Mouse (Mus musculus): Measurements from ENCODE around the gene Lat2. TPM values are rescaled to one million over a fixed set of nuclear protein-coding genes. Genes with fewer than 3 reads are reported as not detected.

Gene Lat2
- polyA plus RNA-seq, 1 experiment from 2014 or later: 4.0 TPM

DNA sequence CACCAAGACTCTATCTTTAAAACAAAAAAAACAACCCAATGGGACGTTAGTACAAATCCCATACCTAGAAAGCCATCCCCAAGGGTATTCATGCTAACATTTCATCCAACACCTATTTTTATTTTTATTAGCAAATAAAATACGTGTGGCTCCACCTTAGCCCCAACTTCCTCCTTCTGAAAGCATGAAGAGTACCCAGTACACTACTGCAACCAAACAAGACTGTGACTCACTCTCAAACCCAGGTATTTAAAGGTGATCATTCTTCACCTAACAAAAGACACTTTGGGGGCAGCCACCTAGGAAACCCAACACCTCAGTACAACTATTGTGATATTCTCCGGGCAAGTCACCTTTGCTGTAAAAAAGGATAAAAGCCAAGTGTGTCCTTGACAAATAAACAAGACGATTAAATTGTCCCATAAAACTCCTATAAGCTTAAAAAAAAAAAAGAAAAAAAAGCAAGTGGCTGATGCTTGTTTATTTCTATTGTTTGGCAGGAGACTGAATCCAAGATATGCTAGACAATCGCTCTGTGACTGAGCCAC is 23.1 kb upstream of the Lat2 start:
- H3K4me3 ChIP-seq: peak overlapping the region; percentile 98
- H3K36me3 ChIP-seq: peaks cover 36% of the 10 kb centered on the region
- peak overlapping the region; percentile 94; the same call in 1 of the 2 replicates for H3K27ac ChIP-seq
- no peaks in the 10 kb centered on the region for H3K27me3 ChIP-seq
- H3K4me1 ChIP-seq: peaks cover 16% of the 10 kb centered on the region
- H3K9me3 ChIP-seq: no peaks in the 10 kb centered on the region
- no peak for ATAC-seq (ENCODE audit: low FRiP score, low read depth)
- H3K9ac ChIP-seq: peak overlapping the region; percentile 100
- peak overlapping the region; percentile 82 for H3K4me2 ChIP-seq (replicated peaks)
- 13% methylated on average over 5 of the region's 5 CpGs for WGBS

DNA sequence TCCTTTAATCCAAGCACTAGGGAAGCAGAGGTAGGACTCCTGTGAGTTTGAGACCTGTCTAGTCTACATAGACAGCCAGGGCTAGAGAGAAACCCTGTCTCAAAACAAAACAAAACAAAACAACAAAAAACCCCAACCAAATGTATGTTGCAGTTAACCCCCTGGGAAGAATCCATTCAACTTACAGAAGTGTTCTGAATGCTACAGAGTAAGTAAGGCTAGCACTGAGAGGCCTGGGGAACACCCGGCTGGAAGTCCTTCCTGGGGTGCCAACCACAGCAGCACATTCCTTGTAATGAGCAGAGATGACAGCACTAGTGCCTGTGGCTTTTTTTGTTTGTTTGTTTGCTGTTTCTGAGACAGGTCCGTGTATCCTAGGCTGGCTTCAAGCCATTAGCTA is 18.0 kb upstream of the Lat2 start:
- no peaks in the 10 kb centered on the region for H3K9me3 ChIP-seq
- no peak overlapping the region for H3K4me2 ChIP-seq (replicated peaks)
- peaks cover 24% of the 10 kb centered on the region for H3K4me1 ChIP-seq
- peaks cover 81% of the 10 kb centered on the region for H3K36me3 ChIP-seq
- no peak overlapping the region for H3K4me3 ChIP-seq
- 72% methylated on average over 2 of the region's 2 CpGs for WGBS
- ATAC-seq (ENCODE audit: low FRiP score, low read depth): no peak
- no peaks in the 10 kb centered on the region for H3K27me3 ChIP-seq
- H3K9ac ChIP-seq: no peak overlapping the region
- H3K27ac ChIP-seq: no peak overlapping the region

DNA sequence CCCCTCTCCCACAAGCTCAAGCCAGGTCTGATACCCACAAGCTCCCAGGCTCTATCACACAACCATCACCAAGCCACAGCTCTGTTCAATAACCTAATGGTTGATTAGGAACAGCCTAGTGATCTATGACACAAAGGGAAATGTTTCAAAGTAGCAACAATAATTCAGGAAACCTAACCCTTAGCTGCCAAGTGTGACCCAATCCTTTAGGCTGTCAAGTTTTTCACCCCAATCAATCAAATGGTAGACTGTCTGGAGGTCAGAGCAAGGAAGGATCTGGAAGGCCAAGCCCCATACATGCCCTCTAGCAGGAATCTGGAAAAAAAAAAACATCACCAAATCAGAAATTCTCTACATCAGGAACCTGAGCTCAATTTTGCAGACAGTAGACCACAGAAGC is 16.0 kb upstream of the Lat2 start:
- no peak overlapping the region for H3K4me3 ChIP-seq
- no peaks in the 10 kb centered on the region for H3K27me3 ChIP-seq
- no peak overlapping the region for H3K27ac ChIP-seq
- no peak overlapping the region for H3K9ac ChIP-seq
- peaks cover 93% of the 10 kb centered on the region for H3K36me3 ChIP-seq
- H3K4me2 ChIP-seq (replicated peaks): no peak overlapping the region
- no peak for ATAC-seq (ENCODE audit: low FRiP score, low read depth)
- H3K9me3 ChIP-seq: no peaks in the 10 kb centered on the region
- peaks cover 15% of the 10 kb centered on the region; the same call in 1 of the 2 replicates for H3K4me1 ChIP-seq

DNA sequence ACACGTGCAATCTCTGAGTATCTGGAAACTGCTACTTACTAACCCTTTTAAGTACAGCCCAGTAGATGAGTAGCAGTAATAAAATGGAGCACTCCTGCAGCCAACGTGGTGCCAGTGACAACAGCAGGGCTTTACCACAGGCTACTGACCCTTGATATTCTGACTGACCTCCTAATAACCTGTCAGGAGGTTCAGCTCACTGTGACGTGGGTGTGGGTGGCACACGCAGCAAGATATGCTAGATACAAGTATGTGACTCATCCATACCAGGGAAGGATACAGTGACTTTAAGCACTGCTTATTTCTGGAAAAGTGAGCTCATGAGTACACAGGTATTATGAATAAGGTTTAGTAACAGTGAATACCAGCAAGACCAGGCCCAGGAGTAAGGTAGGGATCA is 14.7 kb upstream of the Lat2 start:
- Histone ChIP-seq H3K36me3 (peaks cover 95% of the 10 kb centered on the region), H3K9me3 (no peaks in the 10 kb centered on the region), H3K27ac (no peak overlapping the region), H3K9ac (no peak overlapping the region), H3K4me3 (no peak overlapping the region), H3K4me1 (peaks cover 15% of the 10 kb centered on the region; the same call in 1 of the 2 replicates), H3K4me2 (replicated peaks) (no peak overlapping the region), H3K27me3 (no peaks in the 10 kb centered on the region)
- no peak for ATAC-seq (ENCODE audit: low FRiP score, low read depth)
- 78% methylated on average over 4 of the region's 4 CpGs for WGBS

DNA sequence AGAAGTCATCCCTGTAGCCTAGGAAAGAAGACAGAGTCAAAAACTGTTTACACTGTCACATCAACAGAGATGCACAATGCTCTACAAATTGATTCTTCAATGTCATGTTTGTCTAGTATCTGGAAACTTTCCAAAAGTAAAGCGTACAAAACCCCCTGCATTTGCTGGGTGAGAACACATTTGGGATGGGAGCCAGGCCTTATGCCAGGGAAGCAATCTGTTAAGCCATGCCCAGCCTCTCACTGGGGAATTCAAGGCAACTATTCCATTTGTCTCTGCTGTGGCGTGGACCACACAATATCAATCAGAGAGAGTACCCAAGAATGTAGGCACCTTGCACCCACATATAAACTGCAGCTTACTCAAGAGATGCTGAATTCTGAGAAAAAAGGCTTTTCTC is 7.2 kb upstream of the Lat2 start:
- H3K27me3 ChIP-seq: no peaks in the 10 kb centered on the region
- ATAC-seq (ENCODE audit: low FRiP score, low read depth): no peak
- no peak overlapping the region for H3K4me2 ChIP-seq (replicated peaks)
- no peak overlapping the region for H3K27ac ChIP-seq
- H3K9me3 ChIP-seq: no peaks in the 10 kb centered on the region
- 92% methylated on average over 2 of the region's 2 CpGs for WGBS
- no peak overlapping the region for H3K4me3 ChIP-seq
- H3K9ac ChIP-seq: no peak overlapping the region
- H3K4me1 ChIP-seq: no peaks in the 10 kb centered on the region
- H3K36me3 ChIP-seq: peaks cover 100% of the 10 kb centered on the region

DNA sequence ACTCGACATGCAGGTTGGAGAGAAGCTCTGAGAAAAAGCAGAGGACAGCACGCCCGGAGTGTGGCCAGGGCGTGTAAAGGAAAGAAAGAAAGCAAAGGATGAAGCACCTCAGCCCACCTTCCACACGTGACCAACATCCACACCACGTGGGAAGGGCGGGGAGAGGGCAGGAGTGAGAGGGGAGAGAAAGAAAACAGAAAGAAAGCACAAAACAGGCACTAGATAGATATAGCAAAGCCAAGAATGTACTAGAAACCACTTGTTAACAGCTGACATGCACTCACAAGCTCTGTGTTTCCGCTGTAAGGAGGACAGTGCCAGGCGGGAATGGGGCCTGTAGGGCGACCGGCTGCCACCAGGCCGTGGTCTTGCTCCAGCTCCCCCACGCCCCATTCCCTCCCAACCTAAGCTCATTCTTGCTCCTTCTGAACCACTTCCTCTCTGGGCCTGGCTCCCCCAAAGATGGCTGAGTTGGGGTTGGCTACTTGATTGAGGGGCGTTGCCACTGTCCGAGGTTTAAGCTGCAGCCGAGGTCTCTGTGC is 6.3 kb upstream of the Lat2 start:
- 95% methylated on average over 16 of the region's 16 CpGs for WGBS
- Histone ChIP-seq H3K9ac (no peak overlapping the region), H3K9me3 (no peaks in the 10 kb centered on the region), H3K27me3 (no peaks in the 10 kb centered on the region), H3K4me1 (no peaks in the 10 kb centered on the region), H3K4me2 (replicated peaks) (no peak overlapping the region), H3K27ac (no peak overlapping the region), H3K36me3 (peaks cover 97% of the 10 kb centered on the region), H3K4me3 (no peak overlapping the region)
- ATAC-seq (ENCODE audit: low FRiP score, low read depth): no peak

DNA sequence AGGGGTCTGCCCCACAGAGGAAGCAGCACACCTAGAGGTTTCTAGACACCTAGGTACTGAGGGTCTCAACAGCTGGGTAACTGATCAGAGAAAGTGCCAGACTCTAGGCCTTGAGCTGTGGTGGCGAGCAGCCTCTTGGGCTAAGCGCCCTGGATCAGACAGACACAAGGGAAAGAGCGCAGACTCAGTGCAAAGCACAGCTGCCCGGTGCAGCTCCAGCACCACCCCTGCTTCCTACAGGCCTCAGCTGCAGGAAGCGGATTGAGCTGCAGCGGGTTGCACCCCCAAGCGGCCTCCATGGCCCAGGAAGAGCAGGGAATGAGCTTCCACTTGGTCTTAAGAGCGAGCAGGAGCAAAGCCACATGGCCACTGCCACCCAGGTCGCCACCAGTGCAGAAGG is 5.6 kb upstream of the Lat2 start:
- WGBS: 97% methylated on average over 9 of the region's 9 CpGs
- H3K9me3 ChIP-seq: no peaks in the 10 kb centered on the region
- H3K4me3 ChIP-seq: no peak overlapping the region
- no peaks in the 10 kb centered on the region for H3K4me1 ChIP-seq
- no peak overlapping the region for H3K9ac ChIP-seq
- no peaks in the 10 kb centered on the region for H3K27me3 ChIP-seq
- no peak overlapping the region for H3K4me2 ChIP-seq (replicated peaks)
- no peak for ATAC-seq (ENCODE audit: low FRiP score, low read depth)
- peaks cover 90% of the 10 kb centered on the region for H3K36me3 ChIP-seq
- no peak overlapping the region for H3K27ac ChIP-seq

DNA sequence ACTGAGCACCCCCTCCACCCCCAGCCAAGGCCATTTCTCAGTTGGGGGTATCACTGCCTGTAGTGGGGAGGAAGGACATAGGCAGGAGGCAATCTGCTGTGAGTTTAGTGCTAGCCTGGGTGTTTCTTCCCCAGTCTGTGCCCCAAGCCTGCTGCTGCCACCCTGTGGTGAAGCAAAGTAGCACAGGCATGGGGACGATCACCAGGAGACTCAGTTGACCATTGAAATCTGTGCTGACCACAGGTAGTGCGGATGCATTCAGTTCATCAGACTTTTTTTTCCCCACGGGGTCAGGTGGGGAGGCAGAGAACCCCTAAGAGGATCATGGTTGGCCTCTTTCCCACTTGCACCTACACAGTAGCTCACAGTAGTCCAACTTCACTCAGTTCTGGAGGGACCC is 2.2 kb upstream of the Lat2 start:
- WGBS: 50% methylated on average over 3 of the region's 3 CpGs
- Histone ChIP-seq H3K36me3 (peaks cover 68% of the 10 kb centered on the region), H3K9ac (no peak overlapping the region), H3K9me3 (no peaks in the 10 kb centered on the region), H3K27me3 (no peaks in the 10 kb centered on the region), H3K4me2 (replicated peaks) (no peak overlapping the region), H3K4me3 (no peak overlapping the region), H3K4me1 (no peaks in the 10 kb centered on the region), H3K27ac (no peak overlapping the region)
- no peak for ATAC-seq (ENCODE audit: low FRiP score, low read depth)

DNA sequence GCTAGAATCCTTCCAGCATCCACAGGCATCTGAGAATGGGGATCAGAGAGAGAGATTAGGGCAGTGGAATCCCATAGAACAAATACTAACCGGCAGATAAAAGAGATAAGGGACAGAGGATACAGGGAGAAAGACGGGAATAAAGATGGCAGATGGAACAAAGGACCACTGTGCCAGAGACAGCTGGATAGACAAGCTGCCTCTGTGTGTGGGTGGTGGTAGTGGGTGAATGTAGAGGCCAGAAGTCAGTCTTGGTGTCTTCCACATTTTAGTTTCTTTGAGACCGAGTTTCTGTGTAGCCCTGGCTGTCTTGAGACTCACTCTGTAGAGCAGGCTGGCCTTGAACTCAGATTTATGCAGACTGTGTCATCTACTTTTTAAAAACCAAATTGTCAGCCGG is 955 bp upstream of the Lat2 start:
- peaks cover 55% of the 10 kb centered on the region for H3K36me3 ChIP-seq
- no peaks in the 10 kb centered on the region for H3K27me3 ChIP-seq
- H3K27ac ChIP-seq: no peak overlapping the region
- no peaks in the 10 kb centered on the region for H3K4me1 ChIP-seq
- no peak overlapping the region for H3K4me3 ChIP-seq
- H3K4me2 ChIP-seq (replicated peaks): no peak overlapping the region
- no peak for ATAC-seq (ENCODE audit: low FRiP score, low read depth)
- WGBS: 80% methylated on average over 4 of the region's 4 CpGs
- H3K9me3 ChIP-seq: no peaks in the 10 kb centered on the region
- no peak overlapping the region for H3K9ac ChIP-seq

DNA sequence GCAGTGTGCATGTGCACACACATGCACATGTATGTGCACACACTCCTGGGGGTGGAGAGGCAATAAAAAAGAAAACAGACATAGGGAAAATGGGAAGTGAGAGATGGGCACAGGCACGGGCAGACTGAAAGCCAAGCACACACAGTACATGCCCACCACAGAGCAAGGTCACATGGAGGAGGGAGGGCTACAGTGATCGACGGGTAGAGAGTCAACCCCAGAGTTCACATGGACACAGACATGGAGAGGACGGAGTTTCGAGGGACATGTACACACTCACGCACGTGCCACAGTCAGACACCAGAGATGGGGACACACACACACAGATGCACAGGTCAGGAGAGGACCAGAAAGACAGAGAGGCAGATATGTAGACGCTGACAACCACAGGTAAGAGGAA is 555 bp upstream of the Lat2 start:
- WGBS: 81% methylated on average over 8 of the region's 8 CpGs
- no peak; the same call in 1 of the 2 replicates for ATAC-seq (ENCODE audit: low FRiP score, low read depth)
- no peak overlapping the region for H3K27ac ChIP-seq

DNA sequence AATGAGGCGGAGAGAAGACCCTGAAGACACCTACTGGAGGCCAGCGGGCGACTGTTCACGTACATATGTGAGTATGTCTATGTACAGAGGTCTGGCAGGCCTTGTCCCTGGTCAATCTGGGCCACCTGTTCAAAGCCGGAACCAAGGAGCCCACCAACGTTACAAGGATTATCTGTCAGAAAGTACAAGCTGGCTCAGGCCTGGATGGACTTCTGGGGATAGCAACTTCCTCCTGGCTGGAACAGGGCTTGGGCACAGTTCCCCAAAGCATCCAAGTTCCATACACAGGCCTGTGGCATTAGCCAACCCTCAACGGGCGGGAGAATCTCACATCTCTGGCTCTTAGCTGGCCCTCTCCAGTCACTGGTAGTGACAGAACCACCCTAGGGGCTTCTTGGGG is 529 bp downstream of the Lat2 start:
- ATAC-seq (ENCODE audit: low FRiP score, low read depth): no peak
- Histone ChIP-seq H3K4me1 (no peaks in the 10 kb centered on the region), H3K9me3 (no peaks in the 10 kb centered on the region), H3K4me3 (no peak overlapping the region), H3K4me2 (replicated peaks) (no peak overlapping the region), H3K27ac (no peak overlapping the region), H3K36me3 (peaks cover 40% of the 10 kb centered on the region), H3K27me3 (no peaks in the 10 kb centered on the region), H3K9ac (no peak overlapping the region)
- 90% methylated on average over 8 of the region's 8 CpGs for WGBS

More for the DNA sequence above, 555 bp upstream of the Lat2 start:
- Histone ChIP-seq H3K36me3 (peaks cover 51% of the 10 kb centered on the region), H3K4me2 (replicated peaks) (no peak overlapping the region), H3K4me3 (no peak overlapping the region), H3K4me1 (no peaks in the 10 kb centered on the region), H3K9me3 (no peaks in the 10 kb centered on the region), H3K9ac (no peak overlapping the region), H3K27me3 (no peaks in the 10 kb centered on the region)

DNA sequence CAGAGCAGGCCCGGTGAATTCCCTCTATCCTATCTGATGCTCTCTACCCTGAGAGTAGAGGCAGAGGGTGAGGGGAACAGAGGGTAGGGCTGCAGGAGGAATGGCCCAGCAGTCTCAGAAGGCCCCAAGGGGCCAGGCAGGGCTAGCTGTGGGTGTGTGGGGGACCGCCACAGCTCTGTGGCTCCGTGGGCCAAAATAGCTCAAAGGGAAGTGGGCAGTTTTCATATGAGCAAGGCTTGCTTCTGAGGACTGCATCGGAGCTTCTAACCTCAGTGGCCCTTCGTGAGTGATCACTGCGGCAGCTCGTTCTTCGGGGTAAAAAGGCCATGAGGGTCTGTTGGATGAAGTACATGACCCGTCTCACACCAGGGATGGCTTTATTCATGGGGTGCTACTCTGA is 1.1 kb downstream of the Lat2 start:
- Histone ChIP-seq H3K9me3 (no peaks in the 10 kb centered on the region), H3K9ac (no peak overlapping the region), H3K27me3 (no peaks in the 10 kb centered on the region), H3K27ac (no peak overlapping the region), H3K36me3 (peaks cover 34% of the 10 kb centered on the region), H3K4me3 (no peak overlapping the region), H3K4me1 (no peaks in the 10 kb centered on the region), H3K4me2 (replicated peaks) (no peak overlapping the region)
- ATAC-seq (ENCODE audit: low FRiP score, low read depth): no peak
- 84% methylated on average over 9 of the region's 9 CpGs for WGBS

DNA sequence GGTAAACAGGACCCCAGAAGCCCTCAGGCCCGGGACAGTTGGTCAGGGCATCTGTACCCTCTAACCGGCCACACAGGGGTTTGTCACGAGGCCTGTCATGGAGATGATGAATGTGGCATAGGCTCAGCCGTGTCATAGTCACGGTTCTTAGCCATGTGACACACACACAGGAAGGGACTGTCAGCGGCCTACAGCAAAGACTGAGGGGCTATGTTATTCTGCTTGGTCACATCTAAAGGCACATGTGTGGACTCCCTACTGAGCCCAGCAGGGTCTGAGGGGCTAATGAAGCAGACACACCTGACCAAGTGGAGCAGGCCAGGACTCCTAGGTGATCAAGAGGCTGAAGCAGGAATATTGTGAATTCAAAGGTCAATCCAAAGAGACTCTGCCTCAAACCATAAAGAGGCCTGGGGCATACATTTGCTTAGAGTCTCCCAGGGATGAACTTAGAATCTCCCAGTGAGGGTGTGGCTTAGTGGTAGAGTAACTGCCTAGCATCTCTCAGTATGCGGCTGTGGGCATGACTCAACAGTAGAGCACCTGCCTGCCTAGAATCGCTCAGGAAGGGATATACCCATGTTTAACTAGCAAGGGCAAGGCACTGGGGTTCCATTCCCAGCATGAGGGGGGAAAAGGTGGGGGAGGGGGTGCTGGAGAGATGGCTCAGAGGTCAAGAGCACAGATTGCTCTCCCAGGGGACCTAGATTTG is 2.9 kb downstream of the Lat2 start:
- no peak overlapping the region for H3K4me2 ChIP-seq (replicated peaks)
- no peaks in the 10 kb centered on the region for H3K9me3 ChIP-seq
- H3K36me3 ChIP-seq: peaks cover 17% of the 10 kb centered on the region; the same call in 1 of the 2 replicates
- no peaks in the 10 kb centered on the region for H3K27me3 ChIP-seq
- H3K9ac ChIP-seq: no peak overlapping the region
- WGBS: 50% methylated on average over 8 of the region's 8 CpGs
- no peak overlapping the region for H3K27ac ChIP-seq
- no peaks in the 10 kb centered on the region for H3K4me1 ChIP-seq
- H3K4me3 ChIP-seq: no peak overlapping the region
- no peak for ATAC-seq (ENCODE audit: low FRiP score, low read depth)

All from limb, embryonic 13.5 days (tissue).